9 mouse cellular contexts compared by ENCODE assay signal in the genomic region with DNA sequence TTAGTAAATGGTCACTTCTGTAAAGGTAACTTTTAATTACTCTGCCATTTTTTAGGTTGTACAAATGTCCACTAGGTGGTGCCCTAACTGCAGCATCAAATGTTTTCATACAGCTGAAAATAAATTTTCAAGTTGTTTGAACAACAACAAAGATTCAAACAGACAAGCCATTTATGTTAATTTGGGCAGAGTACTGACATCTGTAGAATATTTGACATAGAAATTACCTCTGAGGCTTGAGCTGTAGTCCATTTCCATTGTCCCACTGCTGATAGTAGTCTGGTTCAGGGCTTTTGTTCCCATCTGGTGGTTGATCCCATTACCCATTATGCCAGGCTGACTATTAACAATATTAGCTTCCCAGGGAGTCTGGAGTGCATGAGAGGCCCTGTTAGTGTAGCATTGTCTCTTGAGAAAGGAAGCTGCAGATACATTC.
DNase-seq lines count a peak whose midpoint lies in the region; ATAC-seq lines count a peak whose summit lies in the region.
"Had no signal": no experiment of that assay in that cellular context is flagged by ENCODE, and none has a peak within 500 bp of the region (broad histone marks: within the 10 kb centered on the region; RNA-seq: fewer than 3 reads in every experiment).

No protein-coding gene starts in this region.

- no peak overlapping the region for H3K9ac ChIP-seq in midbrain, embryonic 11.5 days (ENCODE audit: low read length)
- no peak overlapping the region for H3K9ac ChIP-seq in midbrain, embryonic 16.5 days (ENCODE audit: low read depth, low read length)
- no peak overlapping the region for H3K9ac ChIP-seq in forebrain, embryonic 15.5 days (replicated peaks)

- ATAC-seq in midbrain, embryonic 11.5 days (ENCODE audit: low FRiP score), result peak; percentile 89
- ATAC-seq in midbrain, embryonic 16.5 days, result no peak
- 0 out of 2 replicates have a peak, but pooled peaks have one; percentile 29 for ATAC-seq in forebrain, embryonic 15.5 days (replicated peaks)
- no peak for ATAC-seq in megakaryocyte, adult 5-6 weeks (ENCODE audit: poor library complexity, severe bottlenecking)

- DNase-seq in cerebellum, postnatal 10 days, result peak; percentile 48 to 67
- no peak for DNase-seq in cerebellum, adult 9-11 months
- peak; percentile 89 for DNase-seq in midbrain, embryonic 11.5 days (ENCODE audit: low spot score, missing footprints)
- peak; percentile 89 for DNase-seq in retina, embryonic 14.5 days (ENCODE audit: low spot score)
- no peak for DNase-seq in left cerebral cortex, adult 8-10 months (ENCODE audit: low spot score in 2 of 2)

- no peak overlapping the region for H3K4me3 ChIP-seq in midbrain, embryonic 11.5 days (ENCODE audit: low read depth, low read length)
- no peak overlapping the region for H3K4me3 ChIP-seq in midbrain, embryonic 16.5 days (ENCODE audit: low read depth, low read length)
- no peak overlapping the region for H3K4me3 ChIP-seq in forebrain, embryonic 15.5 days
- H3K4me3 ChIP-seq: megakaryocyte, embryonic 14.5 days had no signal

- no peaks in the 10 kb centered on the region for H3K4me1 ChIP-seq in midbrain, embryonic 11.5 days (ENCODE audit: control insufficient read depth, insufficient read depth, low read length)
- peaks cover 6% of the 10 kb centered on the region; the same call in 1 of the 2 replicates for H3K4me1 ChIP-seq in midbrain, embryonic 16.5 days (ENCODE audit: control insufficient read depth, insufficient read depth, low read length)
- peaks cover 17% of the 10 kb centered on the region for H3K4me1 ChIP-seq in forebrain, embryonic 15.5 days

- H3K9me3 ChIP-seq in midbrain, embryonic 11.5 days (ENCODE audit: control insufficient read depth, low read length), result no peaks in the 10 kb centered on the region
- no peaks in the 10 kb centered on the region for H3K9me3 ChIP-seq in midbrain, embryonic 16.5 days (replicated peaks; ENCODE audit: control insufficient read depth, low read length, poor library complexity, severe bottlenecking)
- H3K9me3 ChIP-seq in forebrain, embryonic 15.5 days, result no peaks in the 10 kb centered on the region
- H3K9me3 ChIP-seq: megakaryocyte, embryonic 14.5 days had no signal

- no peak overlapping the region for H3K27ac ChIP-seq in midbrain, embryonic 11.5 days (ENCODE audit: low read depth, low read length)
- H3K27ac ChIP-seq in midbrain, embryonic 16.5 days (ENCODE audit: low read length), result no peak overlapping the region
- H3K27ac ChIP-seq in forebrain, embryonic 15.5 days (replicated peaks), result no peak overlapping the region

- H3K36me3 ChIP-seq in midbrain, embryonic 11.5 days (ENCODE audit: control insufficient read depth, insufficient read depth, low read length), result no peaks in the 10 kb centered on the region
- no peaks in the 10 kb centered on the region for H3K36me3 ChIP-seq in midbrain, embryonic 16.5 days (ENCODE audit: control insufficient read depth, insufficient read depth, low read length)
- no peaks in the 10 kb centered on the region for H3K36me3 ChIP-seq in forebrain, embryonic 15.5 days

- H3K4me2 ChIP-seq in midbrain, embryonic 11.5 days, result no peak overlapping the region
- no peak overlapping the region for H3K4me2 ChIP-seq in midbrain, embryonic 16.5 days (ENCODE audit: low read length)
- H3K4me2 ChIP-seq in forebrain, embryonic 15.5 days (replicated peaks), result no peak overlapping the region

- H3K27me3 ChIP-seq in midbrain, embryonic 11.5 days (ENCODE audit: control insufficient read depth, insufficient read depth, low read length), result no peaks in the 10 kb centered on the region
- H3K27me3 ChIP-seq in midbrain, embryonic 16.5 days (ENCODE audit: control insufficient read depth, insufficient read depth, low read depth, low read length), result no peaks in the 10 kb centered on the region
- no peaks in the 10 kb centered on the region for H3K27me3 ChIP-seq in forebrain, embryonic 15.5 days
- H3K27me3 ChIP-seq: megakaryocyte, embryonic 14.5 days had no signal

Comparison
In these comparisons a context has a peak if more than half of its experiments do, and no peak if none do; other contexts are left out.
1. DNase-seq: peak in cerebellum, postnatal 10 days (2 of 2), midbrain, embryonic 11.5 days (single experiment) and retina, embryonic 14.5 days (single experiment); none in cerebellum, adult 9-11 months (single experiment) and left cerebral cortex, adult 8-10 months (0 of 2).
2. ATAC-seq: peak in midbrain, embryonic 11.5 days (single experiment) and forebrain, embryonic 15.5 days (single experiment); none in midbrain, embryonic 16.5 days (single experiment) and megakaryocyte, adult 5-6 weeks (single experiment).